Mouse (Mus musculus) stomach, embryonic 16.5 days (tissue): Measurements from ENCODE around the gene Dner. TPM values are rescaled to one million over a fixed set of nuclear protein-coding genes. Genes with fewer than 3 reads are reported as not detected.

Source experiments
- ATAC-seq: fragments of 200-750 bp; cut with Nextera tagmentation; 2 replicates; pipeline ENCODE4 v1.8.0; 2017; ENCODE audit warnings: moderate number of reproducible peaks, moderate TSS enrichment; ENCODE audit not compliant: insufficient read depth, low FRiP score
- H3K27ac ChIP-seq: fragments of 300-500 bp; sonication (generic); 2 replicates; pipeline ENCODE4 v1.5.1; 2014; ENCODE audit warnings: low read length
- H3K27me3 ChIP-seq: fragments of 300-500 bp; sonication (generic); 2 replicates; pipeline ENCODE4 v1.6.1; 2014; ENCODE audit warnings: low read length, control low read depth, mixed read lengths; ENCODE audit not compliant: control insufficient read depth, insufficient read depth
- H3K36me3 ChIP-seq: fragments of 300-500 bp; sonication (generic); 2 replicates; pipeline ENCODE4 v1.6.1; 2014; ENCODE audit warnings: low read length; ENCODE audit not compliant: control insufficient read depth, insufficient read depth
- H3K4me1 ChIP-seq: fragments of 300-500 bp; sonication (generic); 2 replicates; pipeline ENCODE4 v1.6.1; 2014; ENCODE audit warnings: low read length, control low read depth, mixed read lengths; ENCODE audit not compliant: control insufficient read depth, insufficient read depth
- H3K4me2 ChIP-seq: fragments of 300-500 bp; sonication (generic); 2 replicates; pipeline ENCODE4 v1.6.1; 2014; ENCODE audit warnings: low read depth, low read length, mixed read lengths
- H3K4me3 ChIP-seq: fragments of 300-500 bp; sonication (generic); replicated peaks from 2 replicates; pipeline ENCODE4 v1.5.1; 2014; ENCODE audit warnings: mild to moderate bottlenecking, low read length
- H3K9ac ChIP-seq: fragments of 300-500 bp; sonication (generic); 2 replicates; pipeline ENCODE4 v1.6.1; 2014; ENCODE audit warnings: low read length
- H3K9me3 ChIP-seq: fragments of 300-500 bp; sonication (generic); replicated peaks from 2 replicates; pipeline ENCODE4 v1.6.1; 2016; ENCODE audit warnings: low read length, control low read depth; ENCODE audit not compliant: control insufficient read depth
- WGBS: fragments of 180-500 bp; shearing (Covaris S2); extraction: QIAGEN DNeasy Blood & Tissue Kit; methylation state at CpG from one replicate; pipeline ENCODE4 v1.1.7; 2014; 5-methylcytosine and 5-hydroxymethylcytosine counted together
- polyA plus RNA-seq: library from polyadenylated mRNA; unstranded; fragments of >200 nt; fragmentation: Nextera tagmentation; extraction: Ambion mirVana; gene quantifications from 2 replicates; pipeline ENCODE4 v1.2.1, GENCODE M21; 2015

Dner gene
- polyA plus RNA-seq, 1 experiment from 2014 or later, result 3.2 TPM

GRCm38 (mm10) chr1:84395928-84396327 is 300.1 kb downstream of the Dner start:
- Histone ChIP-seq H3K27ac (no peak overlapping the region), H3K4me2 (no peak overlapping the region), H3K4me3 (no peak overlapping the region), H3K9ac (no peak overlapping the region), H3K9me3 (no peaks in the 10 kb centered on the region), H3K27me3 (no peaks in the 10 kb centered on the region), H3K4me1 (no peaks in the 10 kb centered on the region), H3K36me3 (no peaks in the 10 kb centered on the region)
- WGBS, result 66% methylated on average over 8 of the region's 8 CpGs
- no peak for ATAC-seq

- H3K36me3 ChIP-seq, result no peaks in the 10 kb centered on the region
- H3K4me3 ChIP-seq, result no peak overlapping the region
- no peak overlapping the region for H3K9ac ChIP-seq
- no peak overlapping the region for H3K27ac ChIP-seq
- H3K9me3 ChIP-seq, result no peaks in the 10 kb centered on the region
- WGBS, result 89% methylated on average over 4 of the region's 4 CpGs
- H3K4me2 ChIP-seq, result no peak overlapping the region
- no peaks in the 10 kb centered on the region for H3K4me1 ChIP-seq
- ATAC-seq, result no peak
- H3K27me3 ChIP-seq, result no peaks in the 10 kb centered on the region
Measured at GRCm38 (mm10) chr1:84390961-84391360, 305.1 kb downstream of the Dner start.

- WGBS, result 64% methylated on average over 4 of the region's 4 CpGs
- H3K9ac ChIP-seq, result no peak overlapping the region
- H3K27ac ChIP-seq, result no peak overlapping the region
- no peak overlapping the region for H3K4me3 ChIP-seq
- no peaks in the 10 kb centered on the region for H3K36me3 ChIP-seq
- no peak for ATAC-seq
- H3K9me3 ChIP-seq, result no peaks in the 10 kb centered on the region
- no peaks in the 10 kb centered on the region for H3K4me1 ChIP-seq
- no peak overlapping the region for H3K4me2 ChIP-seq
- no peaks in the 10 kb centered on the region for H3K27me3 ChIP-seq
Measured at GRCm38 (mm10) chr1:84387616-84388015, 308.4 kb downstream of the Dner start.

- Histone ChIP-seq H3K27me3 (no peaks in the 10 kb centered on the region), H3K9ac (no peak overlapping the region), H3K9me3 (no peaks in the 10 kb centered on the region), H3K36me3 (no peaks in the 10 kb centered on the region), H3K27ac (no peak overlapping the region), H3K4me3 (no peak overlapping the region), H3K4me1 (no peaks in the 10 kb centered on the region), H3K4me2 (no peak overlapping the region)
- 64% methylated on average over 8 of the region's 8 CpGs for WGBS
- ATAC-seq, result no peak
Measured at GRCm38 (mm10) chr1:84386481-84387146, 309.4 kb downstream of the Dner start.

- no peaks in the 10 kb centered on the region for H3K36me3 ChIP-seq
- H3K4me1 ChIP-seq, result no peaks in the 10 kb centered on the region
- no peak overlapping the region for H3K27ac ChIP-seq
- no peaks in the 10 kb centered on the region for H3K27me3 ChIP-seq
- H3K9ac ChIP-seq, result no peak overlapping the region
- no peak overlapping the region for H3K4me2 ChIP-seq
- WGBS, result 66% methylated on average over 1 of the region's 1 CpGs
- H3K4me3 ChIP-seq, result no peak overlapping the region
- no peak for ATAC-seq
- no peaks in the 10 kb centered on the region for H3K9me3 ChIP-seq
Measured at GRCm38 (mm10) chr1:84382709-84383108, 313.3 kb downstream of the Dner start.

- 86% methylated on average over 5 of the region's 5 CpGs for WGBS
- Histone ChIP-seq H3K4me3 (no peak overlapping the region), H3K9ac (no peak overlapping the region), H3K36me3 (no peaks in the 10 kb centered on the region), H3K27ac (no peak overlapping the region), H3K4me2 (no peak overlapping the region), H3K27me3 (no peaks in the 10 kb centered on the region), H3K9me3 (no peaks in the 10 kb centered on the region), H3K4me1 (no peaks in the 10 kb centered on the region)
- no peak for ATAC-seq
Measured at GRCm38 (mm10) chr1:84382064-84382463, 314.0 kb downstream of the Dner start.

GRCm38 (mm10) chr1:84380895-84381294 is 315.1 kb downstream of the Dner start:
- no peak for ATAC-seq
- 85% methylated on average over 3 of the region's 3 CpGs for WGBS
- Histone ChIP-seq H3K9ac (no peak overlapping the region), H3K4me3 (no peak overlapping the region), H3K4me1 (no peaks in the 10 kb centered on the region), H3K27me3 (no peaks in the 10 kb centered on the region), H3K4me2 (no peak overlapping the region), H3K27ac (no peak overlapping the region), H3K36me3 (no peaks in the 10 kb centered on the region), H3K9me3 (no peaks in the 10 kb centered on the region)

- H3K4me1 ChIP-seq, result no peaks in the 10 kb centered on the region
- WGBS, result 65% methylated on average over 3 of the region's 3 CpGs
- H3K4me3 ChIP-seq, result no peak overlapping the region
- no peak for ATAC-seq
- no peaks in the 10 kb centered on the region for H3K36me3 ChIP-seq
- H3K4me2 ChIP-seq, result no peak overlapping the region
- no peak overlapping the region for H3K27ac ChIP-seq
- no peaks in the 10 kb centered on the region for H3K27me3 ChIP-seq
- H3K9ac ChIP-seq, result no peak overlapping the region
- H3K9me3 ChIP-seq, result no peaks in the 10 kb centered on the region
Measured at GRCm38 (mm10) chr1:84367733-84368132, 328.3 kb downstream of the Dner start.

- no peaks in the 10 kb centered on the region for H3K27me3 ChIP-seq
- H3K9me3 ChIP-seq, result no peaks in the 10 kb centered on the region
- ATAC-seq, result no peak
- WGBS, result 69% methylated on average over 3 of the region's 3 CpGs
- H3K4me1 ChIP-seq, result no peaks in the 10 kb centered on the region
- H3K9ac ChIP-seq, result no peak overlapping the region
- no peak overlapping the region for H3K27ac ChIP-seq
- H3K36me3 ChIP-seq, result no peaks in the 10 kb centered on the region
- H3K4me3 ChIP-seq, result no peak overlapping the region
- no peak overlapping the region for H3K4me2 ChIP-seq
Measured at GRCm38 (mm10) chr1:84366553-84366952, 329.5 kb downstream of the Dner start.
